Mouse (Mus musculus) c-Kit-positive CD71-positive TER-119-positive erythroid progenitor cells, embryonic 14.5 days (primary cell): ENCODE measurements around the gene Fzd5.

Experiments
- DNase-seq: peaks from one replicate; pipeline ENCODE4 v3.0.0-alpha.2; 2013; ENCODE audit warnings: low spot score

The Fzd5 gene

GRCm38 (mm10) chr1:64684440-64684839 is 53.1 kb downstream of the Fzd5 start:
- no peak for DNase-seq

- no peak for DNase-seq
Measured at GRCm38 (mm10) chr1:64683039-64683438, 54.5 kb downstream of the Fzd5 start.

GRCm38 (mm10) chr1:64681499-64681898 is 56.1 kb downstream of the Fzd5 start:
- no peak for DNase-seq
